Mouse (Mus musculus) hindbrain, embryonic 11.5 days (tissue): ENCODE data around the gene Creb5. TPM values are rescaled to one million over a fixed set of nuclear protein-coding genes. Genes with fewer than 3 reads are reported as not detected.

Experiments used
- ATAC-seq: fragments of 200-750 bp; cut with Nextera tagmentation; 2 replicates; pipeline ENCODE4 v1.8.0; 2017; ENCODE audit warnings: mild to moderate bottlenecking, moderate TSS enrichment, moderate library complexity; ENCODE audit not compliant: low FRiP score
- DNase-seq: peaks from one replicate; pipeline ENCODE4 v3.0.0-alpha.2; 2015; ENCODE audit warnings: low spot score
- H3K27ac ChIP-seq: fragments of 300-500 bp; sonication (generic); 2 replicates; pipeline ENCODE4 v1.5.1; 2014; ENCODE audit warnings: mild to moderate bottlenecking, low read depth, low read length
- H3K27me3 ChIP-seq: fragments of 300-500 bp; sonication (generic); 2 replicates; pipeline ENCODE4 v1.6.1; 2014; ENCODE audit warnings: mild to moderate bottlenecking, low read length, moderate library complexity, mixed read lengths; ENCODE audit not compliant: control insufficient read depth, insufficient read depth
- H3K36me3 ChIP-seq: fragments of 300-500 bp; sonication (generic); 2 replicates; pipeline ENCODE4 v1.6.1; 2014; ENCODE audit warnings: mild to moderate bottlenecking, low read length, moderate library complexity, mixed read lengths; ENCODE audit not compliant: control insufficient read depth, insufficient read depth
- H3K4me1 ChIP-seq: fragments of 300-500 bp; sonication (generic); replicated peaks from 2 replicates; pipeline ENCODE4 v1.6.1; 2014; ENCODE audit warnings: low read length, mixed read lengths; ENCODE audit not compliant: control insufficient read depth, insufficient read depth
- H3K4me2 ChIP-seq: fragments of 300-500 bp; sonication (generic); replicated peaks from 2 replicates; pipeline ENCODE4 v1.6.1; 2014; ENCODE audit warnings: mild to moderate bottlenecking, low read depth, low read length
- H3K4me3 ChIP-seq: fragments of 300-500 bp; sonication (generic); 2 replicates; pipeline ENCODE4 v1.5.1; 2014; ENCODE audit warnings: low read depth, low read length
- H3K9ac ChIP-seq: fragments of 300-500 bp; sonication (generic); 2 replicates; pipeline ENCODE4 v1.6.1; 2014; ENCODE audit warnings: low read depth, low read length
- H3K9me3 ChIP-seq: fragments of 300-500 bp; sonication (generic); 2 replicates; pipeline ENCODE4 v1.6.1; 2016; ENCODE audit warnings: low read length; ENCODE audit not compliant: control insufficient read depth
- WGBS: fragments of 180-500 bp; shearing (Covaris S2); extraction: QIAGEN DNeasy Blood & Tissue Kit; methylation state at CpG from one replicate; pipeline ENCODE4 v1.1.7; 2014; 5-methylcytosine and 5-hydroxymethylcytosine counted together
- polyA plus RNA-seq: library from polyadenylated mRNA; unstranded; fragments of >200 nt; fragmentation: Nextera tagmentation; extraction: Ambion mirVana; gene quantifications from 2 replicates; pipeline ENCODE4 v1.2.1, GENCODE M21; 2014

Gene Creb5
- polyA plus RNA-seq, 1 experiment from 2014 or later = 5.5 TPM

DNA sequence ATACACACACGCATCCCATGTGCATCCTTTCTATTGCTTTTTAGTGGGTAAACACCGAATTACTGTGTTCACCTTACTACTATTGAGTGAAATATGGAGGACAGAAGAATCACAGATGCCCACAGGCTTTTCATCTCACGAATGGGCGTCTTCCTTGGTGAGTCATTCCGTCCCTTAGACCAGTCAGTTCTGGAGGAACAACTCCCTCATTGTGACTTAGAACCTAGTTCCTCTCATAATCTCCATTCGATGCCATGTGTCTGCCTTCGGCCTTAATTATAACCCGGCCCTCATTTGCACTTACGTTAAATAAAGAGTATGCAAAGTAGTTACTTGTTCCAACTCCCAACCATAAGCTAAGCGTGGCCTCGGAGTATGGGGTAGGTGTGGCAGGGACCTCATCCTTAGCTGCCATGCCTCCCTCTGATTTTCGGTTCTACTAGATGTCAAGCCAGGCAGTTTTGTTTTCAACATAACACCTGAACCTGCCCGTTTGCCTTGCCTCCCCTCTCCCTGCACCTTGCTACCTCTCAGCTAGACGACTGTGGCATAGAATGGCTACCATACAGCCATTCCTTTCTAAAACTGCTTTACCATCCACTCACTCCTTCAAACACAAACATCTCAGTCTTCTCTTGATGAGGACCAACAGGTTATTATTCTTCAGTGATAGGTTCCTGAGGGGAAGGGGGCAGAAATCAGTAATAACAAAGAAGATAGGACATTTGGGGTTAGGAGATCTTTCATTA is 422.8 kb downstream of the Creb5 start:
- H3K9ac ChIP-seq = no peak overlapping the region
- H3K4me1 ChIP-seq = no peaks in the 10 kb centered on the region
- DNase-seq (no peak), ATAC-seq (no peak)
- no peaks in the 10 kb centered on the region for H3K9me3 ChIP-seq
- 92% methylated on average over 14 of the region's 14 CpGs for WGBS
- H3K27me3 ChIP-seq = no peaks in the 10 kb centered on the region
- no peak overlapping the region for H3K27ac ChIP-seq
- H3K36me3 ChIP-seq = no peaks in the 10 kb centered on the region
- no peak overlapping the region for H3K4me3 ChIP-seq
- no peak overlapping the region for H3K4me2 ChIP-seq

DNA sequence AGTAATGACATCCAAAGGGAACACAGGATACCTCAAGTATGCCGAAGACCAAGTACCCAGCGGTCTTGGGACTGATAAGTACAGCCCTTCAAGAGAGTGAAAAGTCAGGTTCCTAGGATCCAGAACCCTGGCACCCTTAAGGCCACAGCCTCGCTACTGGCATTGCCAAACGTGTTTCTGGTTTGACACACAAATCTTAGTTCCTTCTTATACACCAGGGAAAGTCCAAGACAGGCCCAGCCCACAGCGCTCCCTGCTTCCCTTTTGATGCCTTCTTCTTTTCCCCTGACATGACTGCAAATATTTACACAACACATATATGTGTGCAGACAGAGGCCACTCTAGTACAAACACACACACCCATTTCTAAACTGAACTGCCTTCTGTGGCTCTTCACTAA is 423.5 kb downstream of the Creb5 start:
- WGBS = 88% methylated on average over 5 of the region's 5 CpGs
- ATAC-seq (no peak), DNase-seq (no peak)
- Histone ChIP-seq H3K9ac (no peak overlapping the region), H3K27ac (no peak overlapping the region), H3K4me1 (no peaks in the 10 kb centered on the region), H3K36me3 (no peaks in the 10 kb centered on the region), H3K27me3 (no peaks in the 10 kb centered on the region), H3K9me3 (no peaks in the 10 kb centered on the region), H3K4me2 (no peak overlapping the region), H3K4me3 (no peak overlapping the region)

DNA sequence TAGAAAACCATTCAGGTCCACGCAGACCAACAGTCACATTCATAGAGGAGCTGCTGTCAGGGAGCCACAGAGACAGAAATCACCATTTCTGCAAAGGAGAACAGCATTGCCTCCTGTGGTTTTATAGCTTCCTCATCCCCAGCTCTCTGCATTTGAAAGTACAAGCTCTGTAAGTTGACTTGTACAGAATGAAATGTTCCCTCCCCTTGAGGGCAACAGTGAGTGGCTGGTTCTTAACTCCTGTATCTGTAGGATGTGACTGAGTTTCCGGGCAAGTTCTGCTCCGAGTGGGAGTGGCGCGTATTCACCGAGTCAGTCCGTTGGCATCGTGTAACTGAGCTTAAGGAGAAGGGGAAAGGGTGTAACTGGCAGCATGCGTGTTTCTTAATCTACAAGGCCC is 426.1 kb downstream of the Creb5 start:
- ATAC-seq (no peak), DNase-seq (no peak)
- no peak overlapping the region for H3K4me2 ChIP-seq
- no peaks in the 10 kb centered on the region for H3K36me3 ChIP-seq
- no peak overlapping the region for H3K27ac ChIP-seq
- H3K27me3 ChIP-seq = no peaks in the 10 kb centered on the region
- H3K4me3 ChIP-seq = no peak overlapping the region
- H3K9ac ChIP-seq = no peak overlapping the region
- no peaks in the 10 kb centered on the region for H3K4me1 ChIP-seq
- no peaks in the 10 kb centered on the region for H3K9me3 ChIP-seq
- 70% methylated on average over 9 of the region's 9 CpGs for WGBS

DNA sequence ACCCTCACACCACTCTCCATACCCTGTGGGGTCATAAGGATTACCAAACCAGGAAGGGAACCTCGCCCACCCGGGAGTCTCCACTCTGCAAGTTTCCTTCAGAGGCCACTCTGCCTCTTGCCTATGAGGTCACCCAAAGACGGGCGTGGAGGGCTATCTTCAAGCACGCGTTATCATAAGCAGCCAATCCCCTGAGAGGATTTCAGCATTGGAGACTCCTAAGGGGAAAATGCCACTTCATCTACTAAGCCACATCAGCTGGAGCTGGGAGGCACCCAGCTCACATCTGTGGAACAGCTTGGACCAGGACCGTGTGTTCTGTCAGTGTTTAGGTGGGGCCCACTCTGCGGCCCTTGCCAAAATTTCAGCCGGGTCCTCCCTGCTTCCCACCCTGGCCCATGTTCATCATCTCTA is 427.8 kb downstream of the Creb5 start:
- no peak for DNase-seq
- ATAC-seq = no peak
- WGBS = 91% methylated on average over 9 of the region's 9 CpGs

DNA sequence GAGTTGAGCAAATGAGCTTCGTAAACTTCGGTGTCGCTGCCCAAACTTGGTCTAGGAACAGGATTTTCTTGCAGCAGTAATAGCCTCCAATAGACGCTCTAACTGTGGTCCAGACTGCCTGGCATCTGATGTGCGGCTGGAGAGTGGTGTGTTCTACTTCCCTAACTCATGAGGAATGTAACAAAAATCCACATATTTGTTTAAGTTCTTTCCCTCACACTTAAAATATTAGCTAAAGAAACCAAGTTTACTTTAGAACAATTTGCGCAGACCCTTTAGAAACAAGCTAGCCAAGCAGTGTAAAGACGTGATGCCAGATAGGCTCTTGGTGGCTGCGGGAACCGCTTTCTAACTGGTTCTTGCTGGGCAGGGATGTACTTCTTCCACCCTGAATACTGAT is 428.9 kb downstream of the Creb5 start:
- Histone ChIP-seq H3K36me3 (no peaks in the 10 kb centered on the region), H3K9ac (no peak overlapping the region), H3K4me1 (no peaks in the 10 kb centered on the region), H3K4me2 (no peak overlapping the region), H3K9me3 (no peaks in the 10 kb centered on the region), H3K4me3 (no peak overlapping the region), H3K27me3 (no peaks in the 10 kb centered on the region), H3K27ac (no peak overlapping the region)
- 90% methylated on average over 9 of the region's 9 CpGs for WGBS
- DNase-seq (no peak), ATAC-seq (no peak)

More for the DNA sequence above, 427.8 kb downstream of the Creb5 start:
- no peak overlapping the region for H3K4me3 ChIP-seq
- no peaks in the 10 kb centered on the region for H3K4me1 ChIP-seq
- H3K9me3 ChIP-seq = no peaks in the 10 kb centered on the region
- H3K36me3 ChIP-seq = no peaks in the 10 kb centered on the region
- H3K9ac ChIP-seq = no peak overlapping the region
- no peak overlapping the region for H3K27ac ChIP-seq
- H3K4me2 ChIP-seq = no peak overlapping the region
- H3K27me3 ChIP-seq = no peaks in the 10 kb centered on the region

DNA sequence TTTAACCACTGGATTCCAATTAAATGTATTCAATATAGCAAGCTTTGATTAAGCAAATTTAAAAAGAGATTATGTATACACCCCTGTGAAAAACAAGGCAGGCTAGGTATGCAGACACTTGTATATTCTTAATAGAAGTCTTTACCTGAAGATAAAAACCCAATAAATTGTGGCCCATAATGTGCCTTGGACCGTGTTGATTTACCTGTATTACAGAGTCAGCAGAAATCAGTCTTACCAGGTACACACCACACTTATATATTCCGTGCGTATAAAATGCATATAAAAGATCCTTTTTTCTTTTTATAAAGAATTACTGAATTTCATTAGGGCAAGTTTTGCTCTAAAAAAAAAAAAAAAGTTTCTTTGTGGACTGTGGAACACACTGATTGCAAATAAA is 432.9 kb downstream of the Creb5 start:
- Histone ChIP-seq H3K27ac (no peak overlapping the region), H3K36me3 (no peaks in the 10 kb centered on the region), H3K9me3 (no peaks in the 10 kb centered on the region), H3K9ac (no peak overlapping the region), H3K4me2 (no peak overlapping the region), H3K4me1 (no peaks in the 10 kb centered on the region), H3K27me3 (no peaks in the 10 kb centered on the region), H3K4me3 (no peak overlapping the region)
- ATAC-seq (no peak), DNase-seq (no peak)
- WGBS = 95% methylated on average over 3 of the region's 3 CpGs

DNA sequence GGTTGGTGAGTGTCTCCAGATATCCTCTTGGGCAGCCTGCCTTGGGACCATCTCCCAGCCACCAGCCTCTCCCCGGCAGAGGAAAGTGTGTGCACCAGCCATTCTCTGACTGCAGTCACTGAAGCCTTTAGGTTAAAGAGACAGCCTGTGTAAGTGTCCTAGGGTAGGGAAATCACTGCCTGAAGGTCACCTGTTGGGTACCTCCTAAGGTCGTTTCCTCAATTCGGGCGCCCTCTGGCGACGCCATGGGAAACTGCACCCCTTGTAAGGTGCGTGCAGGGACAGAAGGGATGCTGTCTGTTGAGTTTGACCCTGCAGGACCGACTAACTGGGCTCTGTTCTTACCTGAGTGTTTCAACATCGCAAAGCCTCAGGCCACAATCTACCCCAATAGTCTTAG is 434.5 kb downstream of the Creb5 start:
- Histone ChIP-seq H3K4me2 (no peak overlapping the region), H3K36me3 (no peaks in the 10 kb centered on the region), H3K4me1 (no peaks in the 10 kb centered on the region), H3K27me3 (no peaks in the 10 kb centered on the region), H3K9me3 (no peaks in the 10 kb centered on the region), H3K27ac (no peak overlapping the region), H3K4me3 (no peak overlapping the region), H3K9ac (no peak overlapping the region)
- DNase-seq = peak; percentile 85
- no peak for ATAC-seq
- 14% methylated on average over 9 of the region's 9 CpGs for WGBS

DNA sequence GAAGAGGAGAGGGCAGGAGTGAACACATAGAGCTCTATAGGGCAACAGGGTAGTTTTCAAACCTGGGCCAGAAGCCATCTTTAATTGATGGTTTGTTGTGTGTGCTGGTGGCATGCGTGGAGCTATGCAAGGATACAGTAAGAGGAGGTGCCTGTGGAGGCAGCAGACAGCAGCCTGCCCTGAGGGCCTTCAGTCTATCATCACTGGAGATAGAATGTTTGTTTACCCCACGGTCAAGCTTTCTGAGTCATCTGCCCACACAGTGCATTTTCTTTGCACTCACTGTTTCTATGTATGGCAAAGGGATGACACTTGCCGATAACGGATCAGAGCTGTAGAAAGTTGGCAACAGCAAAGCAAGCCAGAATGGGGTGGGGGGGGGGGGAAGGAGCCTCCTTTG is 435.6 kb downstream of the Creb5 start:
- Histone ChIP-seq H3K4me3 (no peak overlapping the region), H3K9me3 (no peaks in the 10 kb centered on the region), H3K36me3 (no peaks in the 10 kb centered on the region), H3K27me3 (no peaks in the 10 kb centered on the region), H3K4me1 (no peaks in the 10 kb centered on the region), H3K27ac (no peak overlapping the region), H3K4me2 (no peak overlapping the region), H3K9ac (no peak overlapping the region)
- WGBS = 88% methylated on average over 4 of the region's 4 CpGs
- no peak for ATAC-seq
- no peak for DNase-seq

DNA sequence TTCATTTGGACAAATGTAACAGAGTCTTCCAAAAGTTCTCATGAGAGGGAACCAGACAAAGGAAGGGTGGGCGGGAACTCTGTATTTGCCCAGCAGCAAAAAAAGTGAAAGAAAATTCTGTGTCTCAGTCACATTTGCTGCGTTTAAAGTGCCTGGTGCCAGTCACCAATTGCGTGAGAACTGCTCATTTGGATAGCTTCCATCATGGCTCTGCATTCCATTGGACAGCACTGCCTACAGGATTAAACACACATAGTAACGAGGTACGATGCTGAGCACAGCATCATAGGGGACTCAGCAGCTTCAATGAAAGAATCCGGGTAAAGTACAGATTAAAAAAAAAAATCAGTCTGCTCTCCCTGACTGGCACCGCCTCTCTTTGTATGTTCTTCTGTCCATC is 443.4 kb downstream of the Creb5 start:
- ATAC-seq (no peak), DNase-seq (no peak)
- WGBS = 91% methylated on average over 7 of the region's 7 CpGs
- no peak overlapping the region for H3K4me2 ChIP-seq
- no peaks in the 10 kb centered on the region for H3K36me3 ChIP-seq
- no peak overlapping the region for H3K4me3 ChIP-seq
- no peak overlapping the region for H3K9ac ChIP-seq
- H3K27me3 ChIP-seq = no peaks in the 10 kb centered on the region
- no peaks in the 10 kb centered on the region for H3K4me1 ChIP-seq
- H3K27ac ChIP-seq = no peak overlapping the region
- no peaks in the 10 kb centered on the region for H3K9me3 ChIP-seq
